Mouse (Mus musculus) MEL (cell line): Measurements from ENCODE around the gene Gstt2. TPM values are rescaled to one million over a fixed set of nuclear protein-coding genes. Genes with fewer than 3 reads are reported as not detected.

Experiments
- DNase-seq: peaks from one replicate; pipeline ENCODE4 v3.0.0; 2011; ENCODE audit warnings: low read depth, low spot score
- H3K27ac ChIP-seq: 2 replicates; pipeline ENCODE4 v1.5.1; 2012; ENCODE audit warnings: low read depth, mild to moderate bottlenecking, control low read depth, low read length, moderate library complexity; ENCODE audit not compliant: control insufficient read depth
- H3K27me3 ChIP-seq, 2 experiments: fragments of 150-350 bp in 1 of 2; sonication (generic) in 1 of 2; 2 replicates each; pipeline ENCODE4 v1.6.1; 2012; ENCODE audit warnings: low read length in 2 of 2, mild to moderate bottlenecking in 2 of 2, improper control_type of control experiment in 1 of 2, moderate library complexity in 1 of 2; ENCODE audit not compliant: insufficient read depth in 2 of 2, control insufficient read depth in 1 of 2
- H3K36me3 ChIP-seq, 2 experiments: 2 replicates each; pipeline ENCODE4 v1.6.1; 2012 to 2014; ENCODE audit warnings: low read length in 2 of 2, improper control_type of control experiment in 1 of 2, inconsistent platforms in 1 of 2, mild to moderate bottlenecking in 1 of 2; ENCODE audit not compliant: insufficient read depth in 2 of 2, control insufficient read depth in 1 of 2
- H3K4me1 ChIP-seq, 2 experiments: fragments of 150-350 bp in 1 of 2; sonication (generic) in 1 of 2; 2 replicates each; pipeline ENCODE4 v1.6.1; 2012; ENCODE audit warnings: low read length in 2 of 2, improper control_type of control experiment in 1 of 2, mild to moderate bottlenecking in 1 of 2; ENCODE audit not compliant: insufficient read depth in 2 of 2, control insufficient read depth in 1 of 2
- H3K4me3 ChIP-seq, 2 experiments: fragments of 150-350 bp in 1 of 2; sonication (generic) in 1 of 2; 2 replicates each; pipeline ENCODE4 v1.5.1; 2012; ENCODE audit warnings: low read depth in 2 of 2, low read length in 2 of 2, mild to moderate bottlenecking in 2 of 2, moderate library complexity in 2 of 2, control low read depth in 1 of 2, improper control_type of control experiment in 1 of 2; ENCODE audit not compliant: control insufficient read depth in 1 of 2, insufficient read depth in 1 of 2
- H3K79me2 ChIP-seq: 2 replicates; pipeline ENCODE4 v1.6.1; 2012; ENCODE audit warnings: mild to moderate bottlenecking, low read length, moderate library complexity; ENCODE audit not compliant: control insufficient read depth, poor library complexity, insufficient read depth
- H3K9ac ChIP-seq: 2 replicates; pipeline ENCODE4 v1.6.1; 2012; ENCODE audit warnings: low read depth, mild to moderate bottlenecking, control low read depth, low read length, moderate library complexity; ENCODE audit not compliant: control insufficient read depth, poor library complexity, severe bottlenecking
- H3K9me3 ChIP-seq: fragments of 150-350 bp; sonication (generic); replicated peaks from 2 replicates; pipeline ENCODE4 v1.6.1; 2012; ENCODE audit warnings: mild to moderate bottlenecking, low read length, improper control_type of control experiment, moderate library complexity; ENCODE audit not compliant: insufficient read depth
- BHLHE40 ChIP-seq: IDR thresholded peaks from 2 replicates; pipeline ENCODE4 v1.6.1; 2012; ENCODE audit warnings: low read depth, mild to moderate bottlenecking, inconsistent platforms, low read length, improper control_type of control experiment, borderline replicate concordance
- EP300 ChIP-seq, 2 experiments: IDR thresholded peaks; 2 replicates each; pipeline ENCODE4 v1.6.1; 2011; ENCODE audit warnings: improper control_type of control experiment in 2 of 2, low read length in 2 of 2, low read depth in 1 of 2, mild to moderate bottlenecking in 1 of 2
- ETS1 ChIP-seq: IDR thresholded peaks from 2 replicates; pipeline ENCODE4 v1.6.1; 2012; ENCODE audit warnings: low read depth, mild to moderate bottlenecking, inconsistent platforms, low read length, improper control_type of control experiment, moderate library complexity
- HCFC1 ChIP-seq: IDR thresholded peaks from 2 replicates; pipeline ENCODE4 v1.6.1; 2012; ENCODE audit warnings: low read depth, mild to moderate bottlenecking, inconsistent platforms, low read length, improper control_type of control experiment, moderate library complexity
- KAT2A ChIP-seq: conservative IDR thresholded peaks from 2 replicates; pipeline ENCODE4 v1.6.1; 2012; ENCODE audit warnings: low read depth, low read length, improper control_type of control experiment, inconsistent platforms
- MAX ChIP-seq: IDR thresholded peaks from 2 replicates; pipeline ENCODE4 v1.6.1; 2011; ENCODE audit warnings: low read length, improper control_type of control experiment
- MEF2A ChIP-seq: IDR thresholded peaks from 2 replicates; pipeline ENCODE4 v1.6.1; 2014; ENCODE audit warnings: low read depth, mild to moderate bottlenecking, inconsistent platforms, low read length, improper control_type of control experiment; ENCODE audit not compliant: poor library complexity, insufficient replicate concordance, severe bottlenecking; ENCODE audit errors: extremely low read depth
- MXI1 ChIP-seq: IDR thresholded peaks from 2 replicates; pipeline ENCODE4 v1.6.1; 2011; ENCODE audit warnings: mild to moderate bottlenecking, low read depth, low read length, improper control_type of control experiment
- MYC ChIP-seq: IDR thresholded peaks from 2 replicates; pipeline ENCODE4 v1.6.1; 2011; ENCODE audit warnings: low read depth, mild to moderate bottlenecking, low read length, improper control_type of control experiment, moderate library complexity
- NELFE ChIP-seq: IDR thresholded peaks from 2 replicates; pipeline ENCODE4 v1.6.1; 2011; ENCODE audit warnings: low read depth, low read length, improper control_type of control experiment
- NRF1 ChIP-seq: IDR thresholded peaks from 2 replicates; pipeline ENCODE4 v1.6.1; 2014; ENCODE audit warnings: low read depth, mild to moderate bottlenecking, inconsistent platforms, low read length, improper control_type of control experiment, moderate library complexity; ENCODE audit not compliant: poor library complexity, insufficient read depth, severe bottlenecking
- POLR2A ChIP-seq, 2 experiments: IDR thresholded peaks; 2 replicates each; pipeline ENCODE4 v1.6.1; 2011 to 2012; ENCODE audit warnings: low read length in 2 of 2, mild to moderate bottlenecking in 2 of 2, control low read depth in 1 of 2, improper control_type of control experiment in 1 of 2, low read depth in 1 of 2, moderate library complexity in 1 of 2; ENCODE audit not compliant: control insufficient read depth in 1 of 2, insufficient read depth in 1 of 2, poor library complexity in 1 of 2
- SIN3A ChIP-seq: IDR thresholded peaks from 2 replicates; pipeline ENCODE4 v1.6.1; 2012; ENCODE audit warnings: low read length, improper control_type of control experiment, inconsistent platforms
- SMC3 ChIP-seq: IDR thresholded peaks from 2 replicates; pipeline ENCODE4 v1.6.1; 2011; ENCODE audit warnings: low read depth, low read length, improper control_type of control experiment
- TAL1 ChIP-seq: IDR thresholded peaks from 2 replicates; pipeline ENCODE4 v1.6.1; 2012; ENCODE audit warnings: mild to moderate bottlenecking, inconsistent platforms, low read length, moderate library complexity, mixed read lengths
- TBP ChIP-seq: IDR thresholded peaks from 2 replicates; pipeline ENCODE4 v1.8.0; 2011; ENCODE audit warnings: low read depth, low read length, improper control_type of control experiment
- TCF12 ChIP-seq: IDR thresholded peaks from 2 replicates; pipeline ENCODE4 v1.6.1; 2014; ENCODE audit warnings: low read depth, mild to moderate bottlenecking, inconsistent platforms, low read length, improper control_type of control experiment, moderate library complexity
- USF2 ChIP-seq, 2 experiments: IDR thresholded peaks; 2 replicates each; pipeline ENCODE4 v1.6.1; 2011 to 2012; ENCODE audit warnings: improper control_type of control experiment in 2 of 2, low read length in 2 of 2, borderline replicate concordance in 1 of 2, inconsistent platforms in 1 of 2, low read depth in 1 of 2, mild to moderate bottlenecking in 1 of 2; ENCODE audit not compliant: insufficient read depth in 1 of 2
- ZNF384 ChIP-seq: IDR thresholded peaks from 2 replicates; pipeline ENCODE4 v1.6.1; 2012; ENCODE audit warnings: low read depth, mild to moderate bottlenecking, inconsistent platforms, low read length, improper control_type of control experiment
- polyA plus RNA-seq, 2 experiments: library from polyadenylated mRNA; stranded (reverse) in 1 of 2; unstranded in 1 of 2; fragments of >175 nt in 1 of 2; fragments of >200 nt in 1 of 2; gene quantifications; 2 replicates each; pipeline versions ENCODE4 v1.2.1 to v1.2.4; 2012; ENCODE audit warnings: low replicate concordance in 2 of 2, low read depth in 1 of 2; ENCODE audit not compliant: insufficient read length in 2 of 2, insufficient read depth in 1 of 2, missing spikeins in 1 of 2
- total RNA-seq: library from RNA; depleted of rRNA; stranded (reverse); fragments of 300-350 nt; gene quantifications from 2 replicates; pipeline ENCODE4 v1.2.3, GENCODE M21; 2012

The Gstt2 gene
- total and polyA plus RNA-seq, 3 experiments, result 4.3 to 10.9 TPM; not detected in 1

DNA sequence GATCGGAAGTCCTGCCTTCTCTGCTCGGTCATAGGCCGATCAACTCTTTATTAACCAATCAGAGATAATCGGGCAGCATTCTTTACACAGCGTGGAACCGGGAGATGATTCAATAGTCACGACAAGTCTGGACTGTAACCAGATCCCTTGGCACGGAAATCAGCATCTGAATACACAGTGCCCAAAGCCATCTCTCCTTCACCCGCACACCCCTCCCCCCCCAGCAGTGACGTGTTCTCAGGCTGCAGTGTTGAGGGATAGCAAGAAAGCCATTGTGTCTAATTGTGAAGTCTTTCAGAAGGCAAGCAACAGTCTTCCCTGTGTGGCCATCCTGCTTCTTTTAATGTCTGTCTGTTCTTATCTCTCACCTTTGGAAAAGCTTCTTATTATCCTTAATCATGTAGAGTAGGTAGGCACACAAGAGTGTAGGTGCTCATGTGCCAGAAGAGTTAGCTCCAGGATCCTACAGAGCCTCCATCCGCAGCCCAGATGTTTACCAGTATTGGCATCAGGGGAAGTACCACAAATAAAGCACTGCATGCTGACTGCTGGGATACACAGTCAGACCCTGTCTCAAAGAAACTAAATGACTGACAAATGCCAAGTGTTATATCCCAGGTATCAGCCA, 35.8 kb upstream of the Gstt2 start:
- 0 out of 2 replicates have a peak, but pooled peaks have one; percentile 2 for TF ChIP-seq TCF12
- peak; percentile 53; the same call in 1 of the 2 replicates for TF ChIP-seq NELFE
- TF ChIP-seq MAX, result peak; percentile 46; the same call in 1 of the 2 replicates
- TF ChIP-seq TAL1, result no peak
- peak; percentile 81 for TF ChIP-seq TBP
- no peak for TF ChIP-seq SMC3
- peak; percentile 48 to 69; a peak in 3 of 4 replicates for TF ChIP-seq POLR2A (IDR thresholded peaks at IDR 0.05; ENCODE audit: control insufficient read depth in 1 of 2, insufficient read depth in 1 of 2, low read depth in 1 of 2, low read length in 2 of 2, poor library complexity in 1 of 2)
- peak; percentile 22; the same call in 1 of the 2 replicates for TF ChIP-seq SIN3A
- no peak for TF ChIP-seq KAT2A
- no peak for TF ChIP-seq USF2 (IDR thresholded peaks at IDR 0.05; ENCODE audit: borderline replicate concordance in 1 of 2, insufficient read depth in 1 of 2, low read depth in 1 of 2, low read length in 2 of 2)
- TF ChIP-seq MEF2A, result no peak
- TF ChIP-seq NRF1, result no peak
- TF ChIP-seq MXI1, result peak; percentile 26; the same call in 1 of the 2 replicates
- peak; percentile 80 for TF ChIP-seq MYC
- TF ChIP-seq ETS1, result no peak
- TF ChIP-seq EP300 (IDR thresholded peaks at IDR 0.05; ENCODE audit: low read depth in 1 of 2, low read length in 2 of 2), result peak in 1 of 2 experiments; percentile 23; a peak in 1 of 4 replicates
- no peak for TF ChIP-seq ZNF384
- no peak for TF ChIP-seq BHLHE40
- peak; percentile 70 for TF ChIP-seq HCFC1
- DNase-seq, result peak; percentile 90
- Histone ChIP-seq H3K9me3 (no peaks in the 10 kb centered on the region), H3K4me3 (peak overlapping the region; percentile 49 to 61), H3K79me2 (no peaks in the 10 kb centered on the region), H3K9ac (peak overlapping the region; percentile 66), H3K4me1 (peaks cover 3 to 8% of the 10 kb centered on the region in 2 experiments), H3K36me3 (peaks cover 0 to 8% of the 10 kb centered on the region in 2 experiments; a peak in 2 of 4 replicates), H3K27me3 (no peaks in the 10 kb centered on the region; a peak in 1 of 4 replicates), H3K27ac (peak overlapping the region; percentile 73)
